Mouse (Mus musculus) kidney, adult 2 months (tissue): ENCODE data around the gene Prorsd1.

Experiments used
- CTCF ChIP-seq: fragments of 200-500 bp; conservative IDR thresholded peaks from 2 replicates; pipeline ENCODE4 v1.5.1; 2011; ENCODE audit warnings: low read depth, mild to moderate bottlenecking, control low read depth, low read length, moderate library complexity, mixed read lengths; ENCODE audit not compliant: insufficient read depth, insufficient read length
- POLR2A ChIP-seq: fragments of 200-500 bp; IDR thresholded peaks from one replicate; pipeline ENCODE4 v1.6.1; 2011; ENCODE audit warnings: low read depth, low read length, control low read depth

- TF ChIP-seq CTCF (no peak), POLR2A (no peak)
Measured at GRCm38 (mm10) chr11:29512818-29513535, 1.9 kb downstream of the Prorsd1 start.
